Comparison of ENCODE assay signal across 26 mouse cellular contexts in the genomic region with DNA sequence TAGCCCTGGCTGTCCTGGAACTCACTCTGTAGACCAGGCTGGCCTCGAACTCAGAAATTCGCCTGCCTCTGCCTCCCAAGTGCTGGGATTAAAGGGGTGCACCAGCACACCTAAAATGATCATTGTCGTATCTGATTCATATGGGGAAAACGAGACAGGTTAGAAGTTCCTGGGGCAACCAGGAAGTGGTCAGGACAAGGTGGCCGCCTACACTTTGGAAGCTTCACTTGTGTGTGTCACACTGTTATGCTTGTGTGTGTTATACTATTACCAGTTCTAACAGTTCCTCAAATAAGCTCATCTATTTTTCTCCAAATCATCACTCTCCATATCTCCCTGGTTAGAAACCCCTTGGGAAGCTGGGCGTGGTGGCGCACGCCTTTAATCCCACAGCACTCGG.
DNase-seq lines count a peak whose midpoint lies in the region; ATAC-seq and TF ChIP-seq lines count a peak whose summit lies in the region.
"Had no signal": no experiment of that assay in that cellular context is flagged by ENCODE, and none has a peak within 500 bp of the region (broad histone marks: within the 10 kb centered on the region; RNA-seq: fewer than 3 reads in every experiment).

No protein-coding gene starts in this region.

- H3K36me3 ChIP-seq in thymus, adult 2 months (ENCODE audit: control insufficient read depth, insufficient read depth, low read length) = no peaks in the 10 kb centered on the region
- H3K36me3 ChIP-seq in kidney, embryonic 14.5 days (ENCODE audit: control insufficient read depth, insufficient read depth, low read length) = no peaks in the 10 kb centered on the region
- H3K36me3 ChIP-seq in hindbrain, embryonic 16.5 days (ENCODE audit: control insufficient read depth, insufficient read depth, low read length) = no peaks in the 10 kb centered on the region; the same call in 1 of the 2 replicates
- H3K36me3 ChIP-seq: hindbrain, embryonic 12.5 days; hindbrain, embryonic 15.5 days had no signal

- H3K9ac ChIP-seq in kidney, embryonic 14.5 days (ENCODE audit: low read depth, low read length) = no peak overlapping the region
- H3K9ac ChIP-seq in hindbrain, embryonic 16.5 days (ENCODE audit: low read depth, low read length) = no peak overlapping the region
- H3K9ac ChIP-seq: embryonic facial prominence, embryonic 13.5 days; forebrain, embryonic 13.5 days; hindbrain, embryonic 12.5 days; hindbrain, embryonic 15.5 days had no signal

- 87% methylated on average over 9 of the region's 9 CpGs for WGBS in thymus, adult 2 months
- 97% methylated on average over 9 of the region's 9 CpGs for WGBS in kidney, embryonic 14.5 days
- WGBS in hindbrain, embryonic 16.5 days = 97% methylated on average over 9 of the region's 9 CpGs

- no peak overlapping the region for H3K4me2 ChIP-seq in kidney, embryonic 14.5 days (replicated peaks; ENCODE audit: low read depth, low read length)
- no peak overlapping the region for H3K4me2 ChIP-seq in hindbrain, embryonic 16.5 days (ENCODE audit: low read length)
- H3K4me2 ChIP-seq: embryonic facial prominence, embryonic 13.5 days; forebrain, embryonic 13.5 days; heart, embryonic 11.5 days; hindbrain, embryonic 12.5 days; hindbrain, embryonic 15.5 days had no signal

- H3K4me1 ChIP-seq in thymus, adult 2 months (replicated peaks; ENCODE audit: control insufficient read depth, insufficient read depth, low read length) = peaks cover 8% of the 10 kb centered on the region
- H3K4me1 ChIP-seq in kidney, embryonic 14.5 days (ENCODE audit: control insufficient read depth, insufficient read depth, low read length) = peaks cover 7% of the 10 kb centered on the region; the same call in 1 of the 2 replicates
- H3K4me1 ChIP-seq in hindbrain, embryonic 16.5 days (ENCODE audit: control insufficient read depth, insufficient read depth, low read depth, low read length) = no peaks in the 10 kb centered on the region
- H3K4me1 ChIP-seq: forebrain, embryonic 13.5 days had no signal

- DNase-seq in thymus, adult 2 months = no peak
- no peak for DNase-seq in thymus, postnatal 25 days
- no peak for DNase-seq in cerebellum, adult 9-11 months
- DNase-seq: adrenal gland, adult 8-10 months; adrenal gland, postnatal 25 days; cerebellum, adult 11 months; cerebellum, adult 2 months; cerebellum, postnatal 10 days; cerebellum, postnatal 36 days; embryo, embryonic 11 days; gastrocnemius, postnatal 10 days; gastrocnemius, postnatal 36 days; heart, adult 2 months had no signal

- H3K4me3 ChIP-seq in thymus, adult 2 months (ENCODE audit: control insufficient read depth, insufficient read depth, low read length) = no peak overlapping the region
- H3K4me3 ChIP-seq in kidney, embryonic 14.5 days (ENCODE audit: low read length) = no peak overlapping the region
- no peak overlapping the region for H3K4me3 ChIP-seq in hindbrain, embryonic 16.5 days (ENCODE audit: low read length)
- H3K4me3 ChIP-seq: embryonic facial prominence, embryonic 10.5 days; embryonic facial prominence, embryonic 13.5 days; erythroblast, embryonic 14.5 days; forebrain, embryonic 13.5 days; heart, adult 2 months; hindbrain, embryonic 12.5 days; hindbrain, embryonic 15.5 days had no signal

- ATAC-seq in activated CD4-positive, CD25-positive, alpha-beta regulatory T cell, adult 4 months = peak; percentile 73
- ATAC-seq in inflammation-experienced regulatory T-cells, adult 6 months = peak; percentile 72
- no peak for ATAC-seq in kidney, embryonic 14.5 days (ENCODE audit: low FRiP score, low TSS enrichment)
- no peak for ATAC-seq in cerebellum, adult (ENCODE audit: insufficient number of reproducible peaks, low FRiP score, low TSS enrichment)
- no peak for ATAC-seq in hindbrain, embryonic 16.5 days
- ATAC-seq: forebrain, embryonic 13.5 days; forebrain, embryonic 16.5 days had no signal

- H3K27me3 ChIP-seq in thymus, adult 2 months (ENCODE audit: control insufficient read depth, insufficient read depth, low read length) = no peaks in the 10 kb centered on the region
- no peaks in the 10 kb centered on the region for H3K27me3 ChIP-seq in kidney, embryonic 14.5 days (ENCODE audit: control insufficient read depth, insufficient read depth, low read length)
- H3K27me3 ChIP-seq in hindbrain, embryonic 16.5 days (replicated peaks; ENCODE audit: control insufficient read depth, insufficient read depth, low read length) = no peaks in the 10 kb centered on the region
- H3K27me3 ChIP-seq: embryonic facial prominence, embryonic 13.5 days; forebrain, embryonic 13.5 days; hindbrain, embryonic 12.5 days; hindbrain, embryonic 15.5 days had no signal

- no peaks in the 10 kb centered on the region for H3K9me3 ChIP-seq in kidney, embryonic 14.5 days (ENCODE audit: control insufficient read depth, low read length)
- H3K9me3 ChIP-seq in hindbrain, embryonic 16.5 days (ENCODE audit: control insufficient read depth, low read length) = no peaks in the 10 kb centered on the region
- H3K9me3 ChIP-seq: embryonic facial prominence, embryonic 10.5 days; embryonic facial prominence, embryonic 13.5 days; forebrain, embryonic 13.5 days; hindbrain, embryonic 12.5 days; hindbrain, embryonic 15.5 days had no signal

- TF ChIP-seq CTCF in thymus, adult 2 months (IDR thresholded peaks at IDR 0.05; ENCODE audit: borderline replicate concordance, control insufficient read depth, extremely low read depth, insufficient read depth, low read length, poor library complexity) = no peak

- no peak for TF ChIP-seq POLR2A in thymus, adult 2 months (IDR thresholded peaks at IDR 0.05; ENCODE audit: control insufficient read depth, extremely low read depth, insufficient read depth, low read length, poor library complexity)

- H3K27ac ChIP-seq in thymus, adult 2 months (ENCODE audit: control insufficient read depth, insufficient read depth, low read length) = peak overlapping the region; percentile 51; the same call in 1 of the 2 replicates
- H3K27ac ChIP-seq in kidney, embryonic 14.5 days (ENCODE audit: low read depth, low read length) = no peak overlapping the region
- H3K27ac ChIP-seq in hindbrain, embryonic 16.5 days (ENCODE audit: low read depth, low read length) = no peak overlapping the region
- H3K27ac ChIP-seq: embryonic facial prominence, embryonic 10.5 days; embryonic facial prominence, embryonic 13.5 days; forebrain, embryonic 13.5 days; heart, adult 2 months; hindbrain, embryonic 12.5 days; hindbrain, embryonic 15.5 days had no signal

Comparison
In these comparisons a context has a peak if more than half of its experiments do, and no peak if none do; other contexts are left out.
1. ATAC-seq: peak in activated CD4-positive, CD25-positive, alpha-beta regulatory T cell, adult 4 months (single experiment) and inflammation-experienced regulatory T-cells, adult 6 months (single experiment); none in kidney, embryonic 14.5 days (single experiment), cerebellum, adult (single experiment) and hindbrain, embryonic 16.5 days (single experiment).